Mouse (Mus musculus) natural killer cell, adult 2 months (primary cell): ENCODE measurements around the gene Fmnl2.

Experiments
- DNase-seq, 2 experiments: peaks; one replicate each; pipeline ENCODE4 v3.0.0; 2022; ENCODE audit warnings: low spot score in 2 of 2

Fmnl2 gene

GRCm38 (mm10) chr2:53038253-53038652 lies 180.6 kb downstream of the Fmnl2 start:
- DNase-seq = no peak

DNA sequence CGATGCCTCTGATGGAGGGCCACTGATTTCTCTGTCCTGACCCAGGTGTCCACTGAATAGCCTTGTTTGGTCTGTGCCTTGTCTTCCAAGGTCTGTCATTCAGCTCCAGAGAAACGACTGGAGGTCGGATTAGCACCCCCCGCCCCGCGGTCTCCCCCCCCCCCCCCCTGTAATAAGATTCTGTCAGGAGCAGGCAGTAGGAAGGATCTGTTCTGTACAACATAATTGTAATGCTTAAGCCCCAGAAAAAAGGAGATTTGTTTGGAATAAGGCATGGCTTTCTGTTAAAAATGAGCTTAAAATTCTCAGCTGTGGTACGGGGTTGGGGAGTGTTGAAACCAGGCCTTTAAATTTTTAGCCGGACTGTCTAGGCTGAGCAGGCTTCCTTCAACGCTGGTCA lies 181.1 kb downstream of the Fmnl2 start:
- DNase-seq = no peak

DNA sequence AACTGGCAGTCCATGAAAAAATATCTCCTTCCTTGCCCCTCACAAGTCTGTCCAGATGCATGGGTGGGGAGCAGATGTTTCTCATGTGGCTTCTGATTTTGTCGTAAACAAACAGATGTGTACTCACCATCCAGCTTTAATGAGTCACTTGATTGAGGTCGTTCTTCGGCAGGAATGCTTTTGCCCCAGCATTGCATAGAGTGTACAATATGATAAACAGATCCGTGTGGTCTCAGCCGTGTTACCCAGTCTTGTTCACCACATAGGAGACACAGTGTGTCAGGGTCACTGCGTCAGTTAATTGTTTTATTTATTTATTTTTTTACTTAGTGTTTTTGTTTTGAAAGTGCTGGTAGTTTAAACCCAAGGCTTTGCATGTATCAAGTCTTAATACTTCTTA lies 189.4 kb downstream of the Fmnl2 start:
- DNase-seq = no peak

DNA sequence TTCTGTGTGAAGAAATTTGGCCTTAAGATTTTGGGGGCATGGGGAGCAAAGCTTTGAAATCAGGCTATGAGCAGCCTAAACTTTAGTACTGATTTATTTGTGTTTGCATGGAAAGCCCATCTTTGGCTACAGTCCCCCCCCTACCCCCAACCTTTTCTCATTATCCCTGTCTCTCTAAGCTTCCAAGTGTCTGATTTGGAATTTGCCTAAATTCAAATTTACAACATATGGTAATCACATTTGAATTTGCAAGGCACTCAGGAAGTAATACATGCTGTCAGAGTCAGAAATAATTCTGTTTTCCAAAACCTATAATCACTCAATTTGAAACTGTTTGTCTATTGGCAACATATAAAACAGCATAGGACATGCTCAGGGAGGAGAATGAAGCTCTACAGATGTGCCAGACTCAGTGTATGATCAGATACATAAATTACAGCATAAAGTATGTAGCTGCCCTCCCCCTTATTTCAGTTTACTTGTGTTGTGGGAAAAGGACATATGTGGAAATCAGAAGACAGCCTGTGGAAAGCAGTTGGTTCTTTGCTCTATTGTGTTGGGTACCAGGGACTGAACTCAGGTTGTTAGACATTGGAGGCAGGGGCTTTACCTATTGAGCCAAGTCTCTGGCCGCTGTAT lies 190.2 kb downstream of the Fmnl2 start:
- no peak for DNase-seq

- DNase-seq = no peak
Measured at GRCm38 (mm10) chr2:53050376-53050775, 192.7 kb downstream of the Fmnl2 start.

- DNase-seq = peak in 1 of 2 experiments; percentile 0
Measured at GRCm38 (mm10) chr2:53051502-53051901, 193.8 kb downstream of the Fmnl2 start.

- DNase-seq = no peak
Measured at GRCm38 (mm10) chr2:53053714-53054113, 196.1 kb downstream of the Fmnl2 start.

GRCm38 (mm10) chr2:53056556-53056955 lies 198.9 kb downstream of the Fmnl2 start:
- no peak for DNase-seq

- DNase-seq = no peak
Measured at GRCm38 (mm10) chr2:53057291-53057690, 199.6 kb downstream of the Fmnl2 start.

DNA sequence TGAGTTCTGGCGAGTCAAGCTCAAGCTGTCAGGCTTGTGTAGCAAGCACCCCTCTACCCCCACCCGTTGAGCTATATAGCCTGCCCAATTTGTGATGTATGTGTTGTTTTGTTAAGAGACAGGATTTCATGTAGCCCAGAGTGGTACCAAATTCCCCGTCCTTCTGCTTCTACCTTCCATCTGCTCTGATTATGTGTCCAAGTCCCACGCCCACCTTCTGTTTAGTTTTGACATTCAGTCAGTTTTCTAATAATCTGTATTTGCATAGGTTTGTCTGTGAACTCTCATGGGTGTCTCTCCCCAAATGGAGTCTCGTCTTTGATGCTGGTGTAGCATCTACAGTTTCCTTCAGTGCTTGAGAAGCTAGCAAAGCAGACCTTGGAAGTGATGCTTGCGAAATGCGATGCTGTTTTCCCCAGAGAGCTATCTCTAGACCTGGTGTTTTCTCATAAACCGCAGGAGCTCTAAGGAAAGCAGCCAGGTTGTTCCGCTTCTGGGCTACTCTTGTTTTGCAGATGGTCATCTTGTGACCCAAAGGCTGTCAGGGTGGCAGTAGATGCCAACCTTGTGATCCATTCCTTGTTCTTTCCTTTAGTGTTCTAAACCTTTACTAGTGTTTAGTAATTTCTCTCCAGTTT lies 203.8 kb downstream of the Fmnl2 start:
- no peak for DNase-seq

DNA sequence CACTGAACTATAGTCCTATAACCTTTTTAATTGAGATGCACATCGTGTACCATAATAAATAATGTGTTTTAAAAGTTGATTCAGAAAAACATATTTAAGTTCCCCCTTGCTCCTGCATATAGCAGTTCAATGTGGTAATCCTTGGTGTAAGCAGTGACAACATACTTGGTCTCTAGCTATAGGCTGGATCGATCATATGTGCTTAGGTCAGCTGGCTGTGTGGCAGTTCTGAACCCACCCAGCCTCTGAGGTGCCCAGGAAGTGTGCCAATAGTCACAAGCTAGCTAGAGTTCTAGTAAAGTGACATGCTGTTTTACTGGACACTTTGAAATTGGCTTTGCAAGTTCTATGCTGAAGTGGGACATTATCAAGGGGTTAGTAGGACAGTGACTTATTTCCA lies 209.3 kb downstream of the Fmnl2 start:
- no peak for DNase-seq

DNA sequence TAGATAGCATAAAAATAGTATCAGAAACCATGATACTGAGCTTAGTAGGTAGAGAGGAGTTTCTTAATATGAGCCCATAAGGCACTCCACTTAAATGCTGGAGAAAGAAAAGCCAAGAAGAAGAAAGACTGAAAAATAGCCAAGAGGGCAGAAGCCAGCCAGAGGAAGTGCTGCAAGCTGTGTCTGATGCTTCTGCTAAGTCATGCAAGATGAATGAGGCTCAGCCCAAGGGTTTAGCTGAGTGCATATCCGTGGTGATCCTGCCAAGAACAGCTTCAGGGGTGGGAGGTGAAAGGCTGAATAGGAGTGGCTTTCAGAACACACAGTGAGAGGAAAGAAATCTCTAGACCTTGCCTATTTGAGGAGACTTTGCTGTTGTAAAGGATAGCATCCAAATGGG lies 212.9 kb downstream of the Fmnl2 start:
- DNase-seq = no peak

DNA sequence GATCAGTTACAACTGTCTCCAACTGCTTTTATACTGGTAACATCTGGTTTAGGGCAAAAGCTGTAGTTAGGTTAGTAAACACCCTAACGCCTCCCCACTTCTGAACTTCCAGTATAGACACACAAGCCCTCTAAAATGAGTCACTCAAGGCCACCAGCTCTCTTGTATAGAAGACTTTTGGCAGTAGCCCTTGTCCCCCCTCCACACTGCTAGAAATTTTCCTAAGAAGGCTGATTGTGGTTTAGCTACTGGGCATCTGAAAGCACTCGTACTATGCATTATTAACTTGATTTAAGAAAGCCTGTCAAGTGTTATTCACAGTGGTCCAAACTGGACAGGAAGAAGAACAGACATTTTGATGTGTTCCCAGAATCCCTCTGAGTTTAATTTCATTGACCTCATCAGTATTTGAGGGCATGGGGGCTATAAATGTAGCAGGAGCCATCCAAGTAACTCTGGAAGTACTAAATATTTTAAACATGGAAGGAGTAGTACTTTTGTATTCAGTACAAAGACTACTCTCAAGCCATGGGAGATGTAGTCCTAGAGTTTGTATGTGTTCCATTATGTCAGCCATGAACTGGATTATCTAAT lies 222.1 kb downstream of the Fmnl2 start:
- DNase-seq = no peak

GRCm38 (mm10) chr2:53082045-53082444 lies 224.4 kb downstream of the Fmnl2 start:
- no peak for DNase-seq

- DNase-seq = no peak
Measured at GRCm38 (mm10) chr2:53082501-53082900, 224.8 kb downstream of the Fmnl2 start.

DNA sequence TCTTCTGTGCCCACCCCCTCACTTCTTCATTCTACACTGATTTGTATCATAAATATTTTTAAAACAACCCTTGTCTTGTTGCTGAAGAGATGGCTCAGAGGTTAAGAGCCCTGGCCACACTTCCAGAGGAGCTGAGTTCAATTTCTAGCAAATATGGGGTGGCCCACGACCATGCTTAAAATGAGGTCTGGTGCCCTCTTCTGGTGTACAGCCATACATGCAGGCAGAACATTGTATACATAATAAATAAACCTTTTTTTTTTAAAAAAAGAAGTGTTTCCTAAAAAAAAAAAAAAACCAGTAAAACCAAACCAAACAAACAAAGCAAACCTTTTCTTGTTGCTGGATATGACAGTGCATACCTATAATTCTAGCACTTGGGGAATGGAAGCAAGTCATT lies 225.6 kb downstream of the Fmnl2 start:
- DNase-seq = no peak

GRCm38 (mm10) chr2:53085617-53086202 lies 228.1 kb downstream of the Fmnl2 start:
- peak in 1 of 2 experiments; percentile 11 for DNase-seq

DNA sequence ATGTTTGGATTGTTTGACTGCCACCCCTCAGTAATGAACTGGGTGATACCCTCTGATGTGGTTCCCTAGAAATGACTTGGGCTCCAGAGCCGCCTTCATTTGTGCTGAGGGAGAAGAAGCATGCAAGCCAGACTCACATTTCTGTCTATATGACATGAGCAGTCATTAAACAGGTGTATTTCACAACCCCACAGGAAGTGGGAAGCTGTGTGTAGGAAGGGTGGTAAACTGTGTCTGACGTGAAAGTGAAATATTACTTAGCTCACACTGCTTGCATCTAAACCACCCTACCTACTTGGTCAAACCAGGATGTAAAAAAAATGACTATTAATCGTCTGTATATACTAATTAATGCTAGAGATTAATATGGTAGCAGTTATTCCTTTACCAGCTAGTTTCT lies 231.1 kb downstream of the Fmnl2 start:
- DNase-seq = no peak

GRCm38 (mm10) chr2:53095031-53095430 lies 237.4 kb downstream of the Fmnl2 start:
- no peak for DNase-seq

DNA sequence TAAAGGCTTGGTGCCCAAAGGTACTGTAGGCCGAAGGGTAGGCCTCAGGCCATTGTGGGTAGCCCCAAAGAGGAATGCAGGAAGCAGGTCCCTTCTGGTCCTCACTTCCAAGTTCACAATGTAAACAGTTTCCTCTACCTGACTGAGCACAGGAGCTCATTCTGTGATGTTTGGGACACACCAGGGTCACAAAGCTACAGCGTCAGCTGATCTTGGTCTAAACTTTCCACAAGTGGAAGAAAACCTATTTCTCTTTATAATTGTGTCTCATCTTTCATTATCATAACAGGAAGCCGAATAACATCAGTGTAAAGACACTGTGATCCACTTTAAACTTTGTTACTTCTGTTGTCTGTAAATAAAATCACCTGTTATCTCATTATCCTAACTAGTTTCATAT lies 237.8 kb downstream of the Fmnl2 start:
- DNase-seq = no peak

DNA sequence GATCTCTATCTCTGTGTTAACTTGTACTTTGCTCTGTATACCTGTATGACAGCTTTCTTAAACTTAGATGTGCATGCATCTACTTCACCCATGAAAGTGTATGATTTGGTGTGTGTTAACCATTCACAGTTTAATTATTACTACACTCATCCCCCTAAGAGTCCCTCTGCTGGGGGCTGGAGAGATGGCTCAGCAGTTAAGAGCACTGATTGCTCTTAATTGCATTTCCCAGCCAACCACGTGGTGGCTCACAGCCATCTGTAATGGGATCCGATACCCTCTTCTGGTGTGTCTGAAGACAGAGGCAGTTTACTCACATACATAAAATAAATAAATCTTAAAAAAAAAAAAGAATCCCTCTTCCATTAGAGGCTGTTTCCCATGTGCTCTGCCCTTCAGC lies 242.4 kb downstream of the Fmnl2 start:
- DNase-seq = no peak

DNA sequence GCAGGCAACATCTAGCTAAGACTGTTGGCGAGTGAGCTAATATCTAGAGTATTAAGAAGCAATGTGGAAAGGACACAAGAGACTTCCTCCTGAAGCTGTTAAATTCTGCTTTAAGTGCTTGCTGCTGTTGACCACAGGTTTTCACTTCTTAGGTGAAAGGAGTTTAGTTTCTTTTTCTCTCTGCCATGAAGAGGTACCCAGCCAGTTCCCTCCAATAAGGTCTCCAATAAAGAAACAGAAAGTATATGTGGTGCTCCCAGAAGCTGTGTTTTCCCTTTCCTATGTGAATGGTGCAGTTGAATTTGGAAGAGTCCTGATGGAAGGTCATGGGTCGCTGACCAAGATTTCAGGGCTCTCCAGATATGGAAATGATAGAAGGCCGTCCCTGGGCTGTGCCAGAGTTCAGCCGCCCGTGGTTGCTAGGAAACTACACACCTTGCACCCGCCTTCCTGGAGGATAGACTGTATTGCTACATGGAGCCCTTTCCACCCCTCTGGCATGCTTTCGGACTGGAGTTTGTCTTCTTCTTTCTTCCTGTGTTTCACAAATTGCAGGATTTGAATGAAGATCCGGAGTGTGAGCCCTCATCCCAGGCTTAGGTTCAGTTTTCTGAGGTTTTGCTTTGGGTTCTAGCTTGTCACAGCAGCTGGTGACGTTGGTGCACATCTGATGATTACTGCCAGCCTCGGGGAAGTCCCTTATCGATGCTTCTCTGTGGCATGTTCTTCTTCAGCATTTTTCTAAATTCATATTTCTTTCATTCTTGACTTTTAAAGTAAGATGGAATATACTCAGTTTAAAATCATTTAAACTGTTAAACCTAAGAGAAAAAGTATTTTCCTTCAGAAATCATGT lies 244.5 kb downstream of the Fmnl2 start:
- DNase-seq = no peak
